Comparison of ENCODE assay signal across 8 mouse cellular contexts in genomic region chr3:133545304-133545666, GRCm38 (mm10). TPM values are rescaled to one million over a fixed set of nuclear protein-coding genes. Genes with fewer than 3 reads are reported as not detected.
DNase-seq lines count a peak whose midpoint lies in the region; ATAC-seq and TF ChIP-seq lines count a peak whose summit lies in the region.

No protein-coding gene starts in this region.

- H3K4me2 ChIP-seq in hindbrain, embryonic 12.5 days (replicated peaks): peak overlapping the region; percentile 64
- peak overlapping the region; percentile 78 for H3K4me2 ChIP-seq in midbrain, embryonic 11.5 days

- ATAC-seq in hindbrain, embryonic 12.5 days (ENCODE audit: low FRiP score): no peak
- no peak for ATAC-seq in midbrain, embryonic 11.5 days (ENCODE audit: low FRiP score)

- DNase-seq in kidney, adult 2 months: no peak
- DNase-seq in kidney, adult 18-20 months: no peak
- DNase-seq in midbrain, embryonic 11.5 days (ENCODE audit: low spot score, missing footprints): peak; percentile 86
- DNase-seq in cerebellum, postnatal 25 days: no peak
- no peak for DNase-seq in thymus, adult 2 months
- DNase-seq in embryo, embryonic 10 days (ENCODE audit: low spot score): no peak

- H3K9ac ChIP-seq in hindbrain, embryonic 12.5 days: no peak overlapping the region
- peak overlapping the region; percentile 86 for H3K9ac ChIP-seq in midbrain, embryonic 11.5 days (ENCODE audit: low read length)

- H3K27ac ChIP-seq in kidney, adult 2 months (ENCODE audit: insufficient read depth, low read depth, low read length): peak overlapping the region; percentile 97; the same call in 1 of the 2 replicates
- H3K27ac ChIP-seq in bone marrow macrophage, adult 2 months (ENCODE audit: insufficient read depth, low read depth, low read length): peak overlapping the region; percentile 93
- H3K27ac ChIP-seq in hindbrain, embryonic 12.5 days: peak overlapping the region; percentile 89; the same call in 1 of the 2 replicates
- no peak overlapping the region for H3K27ac ChIP-seq in midbrain, embryonic 11.5 days (ENCODE audit: low read depth, low read length)
- no peak overlapping the region for H3K27ac ChIP-seq in thymus, adult 2 months (ENCODE audit: control insufficient read depth, insufficient read depth, low read length)

- H3K4me3 ChIP-seq in kidney, adult 2 months (ENCODE audit: insufficient read depth, low read depth, low read length): peak overlapping the region; percentile 100
- H3K4me3 ChIP-seq in bone marrow macrophage, adult 2 months (ENCODE audit: insufficient read depth, low read length): peak overlapping the region; percentile 82
- peak overlapping the region; percentile 85 for H3K4me3 ChIP-seq in hindbrain, embryonic 12.5 days
- peak overlapping the region; percentile 77 for H3K4me3 ChIP-seq in midbrain, embryonic 11.5 days (ENCODE audit: low read depth, low read length)
- H3K4me3 ChIP-seq in thymus, adult 2 months (ENCODE audit: control insufficient read depth, insufficient read depth, low read length): no peak overlapping the region

- no peaks in the 10 kb centered on the region for H3K9me3 ChIP-seq in hindbrain, embryonic 12.5 days (replicated peaks)
- H3K9me3 ChIP-seq in midbrain, embryonic 11.5 days (ENCODE audit: control insufficient read depth, low read length): no peaks in the 10 kb centered on the region

- 24% methylated on average over 6 of the region's 6 CpGs for WGBS in kidney, adult 2 months
- WGBS in hindbrain, embryonic 12.5 days: 18% methylated on average over 6 of the region's 6 CpGs
- WGBS in midbrain, embryonic 11.5 days: 16% methylated on average over 6 of the region's 6 CpGs
- 50% methylated on average over 6 of the region's 6 CpGs for WGBS in thymus, adult 2 months

- H3K4me1 ChIP-seq in kidney, adult 2 months (ENCODE audit: control insufficient read depth, insufficient read depth, low read length): peaks cover 6% of the 10 kb centered on the region
- peaks cover 32% of the 10 kb centered on the region for H3K4me1 ChIP-seq in bone marrow macrophage, adult 2 months (ENCODE audit: control insufficient read depth, insufficient read depth, low read length)
- H3K4me1 ChIP-seq in hindbrain, embryonic 12.5 days: peaks cover 13% of the 10 kb centered on the region
- H3K4me1 ChIP-seq in midbrain, embryonic 11.5 days (ENCODE audit: control insufficient read depth, insufficient read depth, low read length): peaks cover 4% of the 10 kb centered on the region; the same call in 1 of the 2 replicates
- H3K4me1 ChIP-seq in thymus, adult 2 months (replicated peaks; ENCODE audit: control insufficient read depth, insufficient read depth, low read length): peaks cover 4% of the 10 kb centered on the region

- no peaks in the 10 kb centered on the region for H3K36me3 ChIP-seq in kidney, adult 2 months (ENCODE audit: control insufficient read depth, insufficient read depth, low read length)
- H3K36me3 ChIP-seq in hindbrain, embryonic 12.5 days: no peaks in the 10 kb centered on the region
- H3K36me3 ChIP-seq in midbrain, embryonic 11.5 days (ENCODE audit: control insufficient read depth, insufficient read depth, low read length): no peaks in the 10 kb centered on the region
- H3K36me3 ChIP-seq in thymus, adult 2 months (ENCODE audit: control insufficient read depth, insufficient read depth, low read length): no peaks in the 10 kb centered on the region

- TF ChIP-seq POLR2A in kidney, adult 2 months (IDR thresholded peaks at IDR 0.05; ENCODE audit: low read depth, low read length): no peak
- no peak for TF ChIP-seq POLR2A in bone marrow macrophage, adult 2 months (IDR thresholded peaks at IDR 0.05; ENCODE audit: borderline replicate concordance, low read depth, low read length)
- no peak for TF ChIP-seq POLR2A in thymus, adult 2 months (IDR thresholded peaks at IDR 0.05; ENCODE audit: control insufficient read depth, extremely low read depth, insufficient read depth, low read length, poor library complexity)

- no peak for TF ChIP-seq CTCF in kidney, adult 2 months (conservative IDR thresholded peaks at IDR 0.05; ENCODE audit: insufficient read depth, insufficient read length, low read depth, low read length)
- no peak for TF ChIP-seq CTCF in bone marrow macrophage, adult 2 months (IDR thresholded peaks at IDR 0.05; ENCODE audit: low read depth, low read length)
- no peak for TF ChIP-seq CTCF in thymus, adult 2 months (IDR thresholded peaks at IDR 0.05; ENCODE audit: borderline replicate concordance, control insufficient read depth, extremely low read depth, insufficient read depth, low read length, poor library complexity)

- H3K27me3 ChIP-seq in kidney, adult 2 months (replicated peaks; ENCODE audit: control insufficient read depth, insufficient read depth, low read length): no peaks in the 10 kb centered on the region
- no peaks in the 10 kb centered on the region for H3K27me3 ChIP-seq in hindbrain, embryonic 12.5 days
- H3K27me3 ChIP-seq in midbrain, embryonic 11.5 days (ENCODE audit: control insufficient read depth, insufficient read depth, low read length): no peaks in the 10 kb centered on the region
- H3K27me3 ChIP-seq in thymus, adult 2 months (ENCODE audit: control insufficient read depth, insufficient read depth, low read length): no peaks in the 10 kb centered on the region

RNA-seq across cellular contexts. Expression of gene Tet2, which starts 0.3 kb away (rescaled TPM):
- polyA plus RNA-seq in kidney, adult 2 months (2012; rRNA removed): 15.9 and 22.6 TPM in 2 replicates
- 84.9 and 106 TPM in 2 replicates for polyA plus RNA-seq in bone marrow macrophage, adult 2 months (2012; ENCODE audit: insufficient read depth, insufficient read length, missing spikeins)
- 26.1 and 28.3 TPM in 2 replicates for polyA plus RNA-seq in hindbrain, embryonic 12.5 days (2016; fragmentation: Nextera tagmentation; extraction: Ambion mirVana)
- 15.0 and 16.3 TPM in 2 replicates for polyA plus RNA-seq in midbrain, embryonic 11.5 days (2014; fragmentation: Nextera tagmentation; extraction: Ambion mirVana)
- polyA plus RNA-seq in thymus, adult 2 months (2012; rRNA removed): 13.0 and 16.2 TPM in 2 replicates

Comparison
In these comparisons a context has a peak if more than half of its experiments do, and no peak if none do; other contexts are left out.
1. H3K27ac ChIP-seq: peak in kidney, adult 2 months (single experiment), bone marrow macrophage, adult 2 months (single experiment) and hindbrain, embryonic 12.5 days (single experiment); none in midbrain, embryonic 11.5 days (single experiment) and thymus, adult 2 months (single experiment).